Mouse (Mus musculus): Measurements from ENCODE around the gene Man2a2.

DNA sequence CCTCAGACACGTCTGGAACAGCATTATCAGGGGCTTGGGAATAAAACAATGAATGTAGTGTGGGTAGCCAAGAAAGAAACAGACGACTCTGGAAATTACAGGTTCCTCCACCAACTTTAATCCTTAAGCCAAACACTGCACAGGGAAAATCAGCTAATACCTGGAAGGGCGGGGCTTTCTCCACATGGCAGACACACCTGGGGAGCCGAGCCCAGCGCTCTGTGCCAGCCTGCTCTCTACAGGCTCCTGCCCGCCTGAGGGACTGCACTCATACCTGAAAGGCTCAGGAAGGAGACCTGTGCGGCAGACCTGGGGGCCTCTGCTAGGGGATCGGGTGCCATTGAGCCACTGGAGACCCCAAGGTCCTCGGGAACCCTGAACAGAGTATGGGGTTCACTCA lies 36.5 kb upstream of the Man2a2 start:
- TF ChIP-seq CTCF (IDR thresholded peaks at IDR 0.05; ENCODE audit: low read depth) (no peak), EP300 (IDR thresholded peaks at IDR 0.05; ENCODE audit: low read depth) (no peak)

Measured in liver, postnatal 0 days (tissue).